Mouse (Mus musculus): ENCODE data around the gene Tnpo1.

Tnpo1 gene

DNA sequence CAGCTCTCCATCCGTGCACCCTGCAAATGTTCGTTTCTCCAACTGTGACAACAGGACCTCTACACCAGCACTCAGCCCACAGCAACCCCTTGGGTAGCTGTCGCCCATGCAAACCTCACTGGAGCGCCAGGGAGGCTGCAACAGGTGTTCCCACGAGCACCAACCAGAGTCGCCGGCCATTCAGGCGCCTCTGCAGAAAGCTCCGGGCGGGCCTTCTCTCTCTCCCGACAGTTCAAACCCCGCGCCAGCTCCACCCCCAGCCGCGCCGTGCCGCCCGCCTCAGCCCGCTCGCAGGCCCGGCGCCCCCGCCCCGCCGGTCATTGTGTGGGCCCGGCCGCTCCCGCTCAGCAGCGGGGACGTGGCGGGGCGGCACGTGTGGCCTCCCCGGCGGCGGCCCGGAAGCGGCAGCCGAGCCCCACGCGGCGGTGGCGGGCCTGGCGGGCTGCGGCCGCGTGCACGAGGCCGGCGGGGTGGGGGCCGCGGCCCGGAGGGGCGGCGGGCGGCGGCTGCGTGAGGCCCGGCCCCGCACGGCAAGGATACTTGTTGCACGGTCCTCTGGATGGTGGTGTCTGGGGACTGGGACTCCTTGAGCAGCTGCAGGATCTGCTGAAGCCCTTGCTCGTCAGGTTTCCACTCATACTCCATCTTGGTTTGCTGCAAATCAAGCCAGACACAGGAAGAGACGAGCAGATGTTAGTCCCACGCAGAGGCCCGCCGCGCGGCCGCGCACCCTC is 35.9 kb downstream of the Tnpo1 start:
- Histone ChIP-seq H3K36me3 (ENCODE audit: control insufficient read depth, insufficient read depth, low read length, poor library complexity, severe bottlenecking) (0 out of 2 replicates have a peak, but pooled peaks cover 5% of the 10 kb centered on the region), H3K27me3 (ENCODE audit: control insufficient read depth, insufficient read depth, low read length, poor library complexity, severe bottlenecking) (no peaks in the 10 kb centered on the region)
- peak; percentile 37 for DNase-seq (ENCODE audit: low read depth, low spot score)

DNA sequence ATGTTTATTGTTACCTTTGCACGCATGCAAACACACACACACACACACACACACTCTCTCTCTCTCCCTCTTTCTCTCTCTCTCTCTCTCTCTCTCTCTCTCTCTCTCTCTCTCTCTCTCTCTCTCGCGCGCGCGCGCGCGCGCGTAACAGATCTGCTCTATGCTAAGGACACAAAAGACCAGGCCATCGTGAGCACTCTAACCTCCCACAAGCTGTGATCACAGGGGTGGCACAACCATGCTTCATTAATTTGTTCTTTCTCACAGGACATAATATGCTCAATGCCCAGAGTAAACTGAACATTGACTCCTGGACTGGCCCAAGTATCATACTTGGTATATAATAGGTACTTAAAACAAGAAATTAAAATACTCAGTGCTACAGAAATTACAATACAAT is 37.0 kb downstream of the Tnpo1 start:
- Histone ChIP-seq H3K27me3 (ENCODE audit: control insufficient read depth, insufficient read depth, low read length, poor library complexity, severe bottlenecking) (no peaks in the 10 kb centered on the region), H3K36me3 (ENCODE audit: control insufficient read depth, insufficient read depth, low read length, poor library complexity, severe bottlenecking) (0 out of 2 replicates have a peak, but pooled peaks cover 5% of the 10 kb centered on the region)
- no peak for DNase-seq (ENCODE audit: low read depth, low spot score)

DNA sequence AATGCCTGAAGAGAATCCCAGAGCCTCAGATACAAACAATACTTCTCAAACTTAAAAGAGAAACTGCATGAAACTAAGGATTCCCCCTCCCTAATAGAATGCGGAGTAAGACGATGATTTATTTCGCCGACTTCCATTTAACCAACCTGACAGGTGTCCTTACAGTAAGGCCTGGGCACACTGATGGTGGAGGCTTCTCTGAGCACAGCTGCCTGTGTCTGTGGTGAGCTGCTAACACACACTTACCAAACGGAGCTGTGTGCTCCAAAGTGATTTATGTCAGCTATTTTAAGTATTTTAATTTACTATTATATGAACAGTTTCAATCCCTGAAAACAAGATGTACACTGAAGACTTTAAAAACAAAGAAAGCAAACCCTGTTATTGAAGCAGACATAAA is 42.4 kb downstream of the Tnpo1 start:
- H3K27me3 ChIP-seq (ENCODE audit: control insufficient read depth, insufficient read depth, low read length, poor library complexity, severe bottlenecking), result no peaks in the 10 kb centered on the region
- H3K36me3 ChIP-seq (ENCODE audit: control insufficient read depth, insufficient read depth, low read length, poor library complexity, severe bottlenecking), result peaks cover 22% of the 10 kb centered on the region
- no peak for DNase-seq (ENCODE audit: low read depth, low spot score)

DNA sequence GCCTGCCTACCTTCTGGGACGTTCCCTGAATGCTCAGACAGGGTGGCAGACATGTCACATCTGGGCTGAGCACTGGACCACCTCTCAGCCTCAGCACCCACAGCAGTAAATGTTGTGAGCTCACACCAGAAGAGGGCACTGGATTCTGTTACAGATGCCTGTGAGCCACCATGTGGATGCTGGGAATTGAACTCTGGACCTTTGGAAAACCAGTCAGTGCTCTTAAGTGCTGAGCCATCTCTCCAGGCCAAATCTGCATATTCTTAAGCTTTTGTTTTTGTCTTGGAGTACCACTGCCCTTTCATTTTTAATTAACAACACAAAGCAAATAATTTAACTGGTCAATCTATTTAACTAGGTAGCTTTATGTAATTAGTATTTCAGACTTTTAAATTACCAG is 44.2 kb downstream of the Tnpo1 start:
- Histone ChIP-seq H3K27me3 (ENCODE audit: control insufficient read depth, insufficient read depth, low read length, poor library complexity, severe bottlenecking) (no peaks in the 10 kb centered on the region), H3K36me3 (ENCODE audit: control insufficient read depth, insufficient read depth, low read length, poor library complexity, severe bottlenecking) (peaks cover 26% of the 10 kb centered on the region)
- DNase-seq (ENCODE audit: low read depth, low spot score), result no peak

DNA sequence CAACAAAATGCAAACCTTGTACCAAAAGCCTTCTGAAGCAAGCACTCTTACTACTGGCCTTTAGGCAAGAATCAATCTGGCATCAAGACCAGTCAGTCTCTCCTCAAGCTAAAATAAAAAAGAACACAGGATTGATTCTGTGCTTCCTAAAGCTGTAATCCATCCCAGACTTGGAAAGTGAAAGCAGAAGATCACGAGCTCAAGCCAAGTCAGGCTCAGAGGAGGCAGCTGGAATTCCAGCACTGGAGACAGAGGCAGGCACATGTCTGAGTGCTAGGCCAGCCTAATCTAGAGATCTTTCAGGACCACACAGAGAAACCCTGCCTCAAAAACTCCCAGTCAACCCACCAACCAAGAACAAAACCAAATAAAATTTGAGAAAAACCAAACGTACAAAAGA is 45.8 kb downstream of the Tnpo1 start:
- DNase-seq (ENCODE audit: low read depth, low spot score), result no peak
- no peaks in the 10 kb centered on the region for H3K27me3 ChIP-seq (ENCODE audit: control insufficient read depth, insufficient read depth, low read length, poor library complexity, severe bottlenecking)
- H3K36me3 ChIP-seq (ENCODE audit: control insufficient read depth, insufficient read depth, low read length, poor library complexity, severe bottlenecking), result peaks cover 24% of the 10 kb centered on the region

DNA sequence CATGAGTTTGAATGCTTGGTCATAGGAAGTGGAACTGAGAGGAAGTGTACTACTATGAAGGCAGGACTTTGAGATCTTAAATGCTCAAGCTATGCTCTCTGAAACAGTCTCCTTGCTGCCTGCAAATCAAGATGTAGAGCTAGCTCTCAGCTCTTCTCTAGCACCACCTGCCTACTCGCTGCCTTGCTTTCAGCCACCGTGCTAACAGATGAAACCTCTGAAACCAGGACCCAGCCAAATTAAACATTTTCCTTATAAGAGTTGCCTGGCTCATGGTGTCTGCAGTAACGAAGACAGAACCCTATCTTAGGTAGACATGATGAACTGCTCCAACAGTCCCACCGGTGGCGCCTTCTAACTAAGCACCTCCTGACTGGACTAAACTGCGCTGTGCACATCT is 46.8 kb downstream of the Tnpo1 start:
- no peaks in the 10 kb centered on the region for H3K27me3 ChIP-seq (ENCODE audit: control insufficient read depth, insufficient read depth, low read length, poor library complexity, severe bottlenecking)
- DNase-seq (ENCODE audit: low read depth, low spot score), result no peak

DNA sequence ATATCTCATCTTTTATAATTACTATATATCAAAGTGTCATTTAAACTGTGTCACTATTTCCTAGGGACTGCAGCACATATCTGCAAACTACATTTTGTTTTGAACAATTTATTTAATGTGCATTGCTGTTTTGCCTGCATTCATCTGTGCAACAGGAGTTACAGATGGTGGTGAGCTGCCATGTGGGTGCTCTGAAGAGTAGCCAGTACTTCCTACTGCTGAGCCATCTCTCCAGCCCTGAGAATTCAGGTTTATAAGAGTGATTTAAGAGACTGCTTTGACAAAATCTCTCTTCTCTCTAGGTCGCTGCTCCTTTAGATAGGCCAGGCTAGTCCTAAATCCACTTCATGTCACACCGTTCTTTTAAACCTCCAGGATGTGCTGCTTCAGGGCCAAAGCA is 49.0 kb downstream of the Tnpo1 start:
- Histone ChIP-seq H3K36me3 (ENCODE audit: control insufficient read depth, insufficient read depth, low read length, poor library complexity, severe bottlenecking) (peaks cover 17% of the 10 kb centered on the region), H3K27me3 (ENCODE audit: control insufficient read depth, insufficient read depth, low read length, poor library complexity, severe bottlenecking) (no peaks in the 10 kb centered on the region)
- no peak for DNase-seq (ENCODE audit: low read depth, low spot score)

More for the DNA sequence above, 46.8 kb downstream of the Tnpo1 start:
- H3K36me3 ChIP-seq (ENCODE audit: control insufficient read depth, insufficient read depth, low read length, poor library complexity, severe bottlenecking), result peaks cover 24% of the 10 kb centered on the region

DNA sequence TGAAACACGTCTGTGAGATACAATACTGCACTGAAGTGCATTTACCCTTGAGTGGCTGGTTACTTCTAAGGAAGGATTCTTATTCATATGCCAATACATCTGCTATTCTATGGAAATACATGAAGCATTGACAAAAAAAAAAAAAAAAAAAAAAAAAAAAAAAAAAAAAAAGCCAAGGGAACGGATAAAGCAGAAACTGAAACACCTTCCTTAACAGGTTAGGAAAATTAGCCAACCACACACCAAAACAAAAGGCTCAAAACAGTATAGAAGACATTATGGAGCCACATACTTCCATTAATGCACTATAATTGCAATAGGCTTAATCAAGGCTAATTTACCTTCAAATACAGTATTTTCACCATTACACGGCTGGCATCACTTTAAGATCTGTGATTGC is 51.5 kb downstream of the Tnpo1 start:
- Histone ChIP-seq H3K36me3 (ENCODE audit: control insufficient read depth, insufficient read depth, low read length, poor library complexity, severe bottlenecking) (peaks cover 12% of the 10 kb centered on the region), H3K27me3 (ENCODE audit: control insufficient read depth, insufficient read depth, low read length, poor library complexity, severe bottlenecking) (no peaks in the 10 kb centered on the region)
- no peak for DNase-seq (ENCODE audit: low read depth, low spot score)

DNA sequence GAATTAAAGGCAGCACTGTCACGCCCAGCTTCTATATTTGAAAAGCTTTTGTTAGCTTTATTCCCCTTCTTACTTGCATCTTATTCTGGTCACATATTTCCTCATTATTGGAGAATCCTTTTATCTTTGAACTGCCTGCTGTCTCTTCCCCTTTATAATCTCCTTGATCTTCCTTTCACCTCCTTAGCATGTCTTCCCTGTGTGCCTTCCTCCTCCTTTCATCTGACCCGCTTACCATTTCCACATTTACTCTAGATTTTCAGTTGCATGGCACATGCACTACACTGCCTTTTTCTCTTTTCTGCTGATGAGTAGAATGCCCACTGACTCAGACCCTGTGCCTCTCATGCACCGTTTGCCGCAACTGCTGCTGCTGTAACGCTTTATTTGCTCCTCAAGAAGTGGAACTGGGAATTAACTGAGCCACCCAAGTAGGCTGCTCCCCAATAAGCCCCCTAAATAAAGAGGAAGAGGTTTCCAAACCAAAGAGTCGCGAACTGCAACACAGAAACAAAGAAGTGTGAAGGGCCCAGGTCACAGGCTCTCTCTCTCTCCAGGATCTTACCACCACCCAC is 53.8 kb downstream of the Tnpo1 start:
- no peaks in the 10 kb centered on the region for H3K27me3 ChIP-seq (ENCODE audit: control insufficient read depth, insufficient read depth, low read length, poor library complexity, severe bottlenecking)

DNA sequence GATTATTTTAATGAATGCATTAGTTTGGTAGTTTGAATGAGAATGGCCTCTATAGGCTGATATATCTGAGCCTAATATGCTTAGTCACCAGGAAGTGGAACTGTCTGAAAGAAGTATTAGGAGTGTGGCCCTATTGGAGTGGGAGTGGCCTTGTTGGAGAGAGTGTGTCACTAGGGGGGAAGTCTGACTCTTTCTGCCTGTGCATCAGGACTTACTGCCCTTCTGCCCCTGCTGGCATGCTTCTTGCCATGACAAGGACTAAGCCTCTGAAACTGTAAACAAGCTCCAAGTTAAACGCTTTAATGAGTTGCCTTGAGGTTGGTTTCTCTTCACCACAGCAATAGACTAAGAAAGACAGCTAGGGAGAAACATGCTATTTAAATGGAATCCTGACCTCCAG is 54.9 kb downstream of the Tnpo1 start:
- Histone ChIP-seq H3K36me3 (ENCODE audit: control insufficient read depth, insufficient read depth, low read length, poor library complexity, severe bottlenecking) (peaks cover 3% of the 10 kb centered on the region; the same call in 1 of the 2 replicates), H3K27me3 (ENCODE audit: control insufficient read depth, insufficient read depth, low read length, poor library complexity, severe bottlenecking) (no peaks in the 10 kb centered on the region)
- no peak for DNase-seq (ENCODE audit: low read depth, low spot score)

More for the DNA sequence above, 53.8 kb downstream of the Tnpo1 start:
- DNase-seq (ENCODE audit: low read depth, low spot score), result no peak
- H3K36me3 ChIP-seq (ENCODE audit: control insufficient read depth, insufficient read depth, low read length, poor library complexity, severe bottlenecking), result peaks cover 5% of the 10 kb centered on the region; the same call in 1 of the 2 replicates

DNA sequence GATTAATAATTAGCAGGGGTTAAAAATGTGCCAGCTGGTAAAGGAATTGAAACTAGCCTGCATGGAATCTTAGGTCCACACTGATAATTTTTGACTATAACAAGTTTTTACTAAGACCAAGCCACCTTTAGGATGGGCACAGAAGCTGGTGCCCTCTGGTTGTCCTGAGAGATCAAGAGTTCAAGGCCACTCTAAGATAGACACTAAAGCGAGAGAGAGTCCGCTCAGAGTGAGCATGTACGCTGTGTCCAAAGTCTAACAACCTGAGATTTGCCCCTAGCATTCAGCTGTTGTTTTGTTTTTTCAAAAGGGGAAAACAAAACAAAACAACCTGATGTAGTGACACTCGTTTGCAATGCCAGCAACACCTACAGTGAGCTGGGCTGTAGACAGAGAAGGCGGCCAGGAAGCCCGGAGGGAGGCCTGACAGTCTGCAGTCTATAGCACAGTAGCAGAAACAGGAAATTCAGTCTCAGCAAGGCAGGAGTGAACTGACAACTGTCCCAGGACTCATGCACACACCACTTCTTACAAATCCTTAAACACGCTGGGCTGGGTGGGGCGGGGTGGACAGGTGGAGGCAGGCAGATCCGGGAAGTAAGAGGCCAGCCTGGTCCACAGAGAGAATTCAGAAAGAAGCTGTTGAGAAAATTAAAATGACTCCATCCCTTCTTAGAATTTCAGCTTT is 57.8 kb downstream of the Tnpo1 start:
- DNase-seq (ENCODE audit: low read depth, low spot score), result no peak
- peaks cover 18% of the 10 kb centered on the region; the same call in 1 of the 2 replicates for H3K36me3 ChIP-seq (ENCODE audit: control insufficient read depth, insufficient read depth, low read length, poor library complexity, severe bottlenecking)
- H3K27me3 ChIP-seq (ENCODE audit: control insufficient read depth, insufficient read depth, low read length, poor library complexity, severe bottlenecking), result no peaks in the 10 kb centered on the region

DNA sequence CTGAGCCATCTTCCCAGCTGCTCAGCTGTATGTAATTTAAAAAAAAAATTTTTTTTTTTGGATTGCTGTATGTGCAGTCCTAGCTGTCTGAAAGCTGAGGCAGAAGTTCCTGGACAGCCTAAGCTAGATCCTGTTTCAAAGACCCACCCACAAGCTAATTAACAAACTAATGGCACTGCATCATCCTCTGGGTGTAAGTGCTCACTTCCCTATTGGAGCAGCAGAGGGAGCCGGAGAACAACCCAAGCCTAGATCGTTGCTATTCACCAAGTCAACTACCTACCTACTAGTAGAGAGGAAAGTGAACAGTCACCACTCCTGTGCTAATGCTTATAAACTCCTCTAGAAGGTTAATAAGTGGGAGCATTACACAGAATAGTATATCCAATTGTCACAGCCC is 58.4 kb downstream of the Tnpo1 start:
- Histone ChIP-seq H3K36me3 (ENCODE audit: control insufficient read depth, insufficient read depth, low read length, poor library complexity, severe bottlenecking) (peaks cover 19% of the 10 kb centered on the region; the same call in 1 of the 2 replicates), H3K27me3 (ENCODE audit: control insufficient read depth, insufficient read depth, low read length, poor library complexity, severe bottlenecking) (no peaks in the 10 kb centered on the region)
- DNase-seq (ENCODE audit: low read depth, low spot score), result peak; percentile 80

DNA sequence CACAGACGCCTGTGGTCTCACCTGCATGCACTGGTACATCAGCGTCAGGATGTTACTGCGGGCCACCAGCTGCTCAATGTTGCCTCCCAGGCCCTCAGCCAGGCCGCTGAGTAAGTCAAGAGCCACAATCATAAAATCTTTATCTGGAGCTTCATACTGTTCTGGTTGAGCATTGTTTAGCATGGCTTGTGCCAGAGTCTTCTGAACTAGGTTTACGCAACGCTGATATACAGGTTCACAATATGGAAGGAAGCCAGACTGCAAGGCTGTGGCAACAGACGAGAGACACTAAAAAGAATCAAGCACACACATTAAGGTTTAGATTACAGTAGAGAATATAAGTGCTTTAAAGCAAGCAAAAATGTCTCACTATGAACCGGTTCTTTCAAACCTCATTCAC is 70.9 kb downstream of the Tnpo1 start:
- no peak for DNase-seq (ENCODE audit: low read depth, low spot score)
- Histone ChIP-seq H3K27me3 (ENCODE audit: control insufficient read depth, insufficient read depth, low read length, poor library complexity, severe bottlenecking) (no peaks in the 10 kb centered on the region), H3K36me3 (ENCODE audit: control insufficient read depth, insufficient read depth, low read length, poor library complexity, severe bottlenecking) (peaks cover 21% of the 10 kb centered on the region)

DNA sequence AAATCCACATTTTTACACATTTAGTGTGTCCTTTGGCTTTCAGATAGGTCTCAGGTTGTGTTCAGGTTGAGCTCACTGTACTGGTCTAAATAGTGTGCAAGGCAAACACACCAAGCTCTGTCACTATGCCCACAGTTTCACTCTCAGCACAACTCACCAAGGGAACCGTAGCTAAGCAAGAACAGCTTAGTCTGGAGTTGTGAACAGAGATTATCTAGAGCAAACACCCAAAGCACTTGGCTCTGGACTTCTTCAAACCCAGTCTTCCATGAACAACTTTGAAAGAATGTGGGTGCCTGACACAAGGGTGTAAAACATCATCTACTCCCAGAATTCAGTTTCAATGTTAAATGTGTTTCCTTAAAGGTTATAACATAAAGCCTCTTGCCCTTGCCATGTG is 80.4 kb downstream of the Tnpo1 start:
- peaks cover 11% of the 10 kb centered on the region; the same call in 1 of the 2 replicates for H3K36me3 ChIP-seq (ENCODE audit: control insufficient read depth, insufficient read depth, low read length, poor library complexity, severe bottlenecking)
- no peak for DNase-seq (ENCODE audit: low read depth, low spot score)
- no peaks in the 10 kb centered on the region for H3K27me3 ChIP-seq (ENCODE audit: control insufficient read depth, insufficient read depth, low read length, poor library complexity, severe bottlenecking)

DNA sequence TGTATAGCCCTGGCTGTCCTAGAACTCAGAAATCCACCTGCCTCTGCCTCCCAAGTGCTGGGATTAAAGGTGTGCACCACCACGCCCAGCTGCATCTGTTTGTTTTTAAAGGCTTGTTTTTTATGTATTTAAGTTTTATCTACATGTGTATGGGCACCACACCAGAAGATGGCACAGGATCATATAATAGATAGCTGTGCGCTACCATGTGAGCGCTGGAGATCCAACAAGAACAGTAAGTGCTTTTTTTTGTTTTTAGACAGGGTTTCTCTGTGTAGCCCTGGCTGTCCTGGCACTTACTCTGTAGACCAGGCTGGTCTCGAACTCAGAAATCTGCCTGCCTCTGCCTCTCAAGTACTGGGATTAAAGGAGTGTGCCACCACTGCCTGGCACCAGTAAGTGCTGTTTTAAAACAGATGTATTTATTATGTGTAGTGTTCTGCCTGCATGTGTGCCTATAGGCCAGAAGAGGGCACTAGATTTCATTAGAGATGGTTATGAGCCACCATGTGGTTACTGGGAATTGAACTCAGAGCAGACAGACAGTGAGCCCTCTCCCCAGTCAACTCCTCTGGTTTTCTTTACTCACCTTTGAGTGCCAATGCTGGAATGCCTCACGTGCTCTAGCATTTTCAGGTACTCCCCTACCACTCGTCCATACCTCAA is 89.6 kb downstream of the Tnpo1 start:
- DNase-seq (ENCODE audit: low read depth, low spot score), result peak; percentile 32
- H3K27me3 ChIP-seq (ENCODE audit: control insufficient read depth, insufficient read depth, low read length, poor library complexity, severe bottlenecking), result no peaks in the 10 kb centered on the region

More for the DNA sequence above, 89.6 kb downstream of the Tnpo1 start:
- H3K36me3 ChIP-seq (ENCODE audit: control insufficient read depth, insufficient read depth, low read length, poor library complexity, severe bottlenecking), result no peaks in the 10 kb centered on the region

All from splenic B cell, adult 2 months (primary cell).